Mouse (Mus musculus) ES-Bruce4 (cell line): ENCODE measurements around the gene Zfp281. TPM values are rescaled to one million over a fixed set of nuclear protein-coding genes. Genes with fewer than 3 reads are reported as not detected.

ENCODE experiments used
- H3K27ac ChIP-seq: 2 replicates; pipeline ENCODE4 v1.5.1; 2012; ENCODE audit warnings: low read length, inconsistent platforms; ENCODE audit not compliant: insufficient read depth
- H3K27me3 ChIP-seq: 2 replicates; pipeline ENCODE4 v1.6.1; 2012; ENCODE audit warnings: mild to moderate bottlenecking, low read length, inconsistent platforms; ENCODE audit not compliant: control insufficient read depth, poor library complexity, insufficient read depth, severe bottlenecking
- H3K36me3 ChIP-seq: 2 replicates; pipeline ENCODE4 v1.6.1; 2012; ENCODE audit warnings: inconsistent platforms, mild to moderate bottlenecking, low read length, moderate library complexity; ENCODE audit not compliant: control insufficient read depth, poor library complexity, insufficient read depth, severe bottlenecking
- H3K4me1 ChIP-seq: one replicate; pipeline ENCODE4 v1.8.1; 2011; ENCODE audit warnings: low read length; ENCODE audit not compliant: control insufficient read depth, insufficient read depth
- H3K4me3 ChIP-seq: 2 replicates; pipeline ENCODE4 v1.5.1; 2011; ENCODE audit warnings: low read depth, mild to moderate bottlenecking, low read length
- H3K9ac ChIP-seq: 2 replicates; pipeline ENCODE4 v1.6.1; 2012; ENCODE audit warnings: low read depth, mild to moderate bottlenecking, inconsistent platforms; ENCODE audit not compliant: poor library complexity, severe bottlenecking
- H3K9me3 ChIP-seq: replicated peaks from 2 replicates; pipeline ENCODE4 v1.6.1; 2012; ENCODE audit warnings: mild to moderate bottlenecking, low read length, inconsistent platforms; ENCODE audit not compliant: control insufficient read depth, poor library complexity, insufficient read depth, severe bottlenecking
- CTCF ChIP-seq: IDR thresholded peaks from one replicate; pipeline ENCODE4 v1.8.1; 2011; ENCODE audit warnings: low read depth, low read length
- EP300 ChIP-seq: IDR thresholded peaks from 2 replicates; pipeline ENCODE4 v1.6.1; 2011; ENCODE audit warnings: low read depth, low read length; ENCODE audit not compliant: insufficient read depth
- POLR2A ChIP-seq: IDR thresholded peaks from one replicate; pipeline ENCODE4 v1.8.1; 2011; ENCODE audit warnings: low read length; ENCODE audit not compliant: insufficient read depth
- polyA plus RNA-seq: library from polyadenylated mRNA; stranded (reverse); fragments of >200 nt; gene quantifications from 2 replicates; pipeline ENCODE4 v1.2.4, GENCODE M21; 2011; ENCODE audit warnings: low read depth; ENCODE audit not compliant: missing spikeins, insufficient read depth, insufficient read length

Gene Zfp281
- polyA plus RNA-seq, 1 experiment, result 98.1 TPM

DNA sequence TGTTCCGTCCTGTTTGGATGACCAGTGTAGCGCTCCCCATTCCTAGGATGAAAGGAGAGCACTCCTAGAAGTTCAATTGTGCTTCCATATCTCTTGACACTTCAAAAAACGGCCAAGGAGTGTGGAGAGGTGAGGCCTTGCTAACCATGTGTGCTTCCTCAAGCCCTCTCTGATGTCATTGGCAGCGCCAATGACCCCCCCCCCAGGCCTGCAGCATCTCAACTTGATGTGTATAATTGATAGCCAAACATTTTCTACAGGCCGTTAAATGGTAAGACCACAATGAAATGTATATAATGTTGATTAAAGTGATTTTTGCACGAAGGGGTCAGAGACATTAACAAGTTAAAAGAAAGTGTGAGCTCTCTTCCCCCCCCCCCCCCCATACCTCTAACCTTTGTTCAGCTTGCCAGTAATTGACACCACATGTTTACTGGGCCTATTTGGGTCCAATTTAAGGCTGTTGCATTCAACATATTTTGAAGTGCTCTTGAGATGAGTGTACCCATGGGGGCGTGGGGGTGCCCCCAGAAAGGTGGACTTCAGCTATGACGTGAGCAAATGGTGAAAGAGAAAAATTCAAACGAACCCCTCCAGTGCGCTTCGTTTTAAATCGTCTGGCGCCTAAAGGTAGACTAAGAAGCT is 36.8 kb upstream of the Zfp281 start:
- Histone ChIP-seq H3K27me3 (no peaks in the 10 kb centered on the region), H3K4me1 (no peaks in the 10 kb centered on the region), H3K9me3 (no peaks in the 10 kb centered on the region), H3K27ac (no peak overlapping the region), H3K9ac (no peak overlapping the region), H3K36me3 (no peaks in the 10 kb centered on the region; the same call in 1 of the 2 replicates), H3K4me3 (no peak overlapping the region)
- no peak for TF ChIP-seq POLR2A

DNA sequence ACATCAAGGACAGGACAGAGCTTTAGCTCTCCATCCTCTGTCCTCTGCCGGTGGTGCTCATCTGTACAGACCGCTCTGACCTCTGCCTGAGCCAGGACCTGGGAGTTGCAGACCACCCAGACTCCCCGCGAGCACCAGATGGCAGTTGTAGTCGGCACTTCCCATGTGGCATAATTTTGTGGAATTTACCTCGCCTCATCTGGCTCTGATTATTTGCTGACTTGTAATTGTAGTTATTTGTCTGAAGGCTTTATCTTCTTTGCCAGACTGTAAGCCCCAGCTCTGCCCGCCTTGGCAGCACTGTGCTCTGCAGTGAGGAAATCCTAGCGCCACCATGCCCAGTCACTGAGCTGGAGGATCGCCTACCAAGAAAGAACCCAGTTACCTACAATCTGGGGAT is 35.8 kb upstream of the Zfp281 start:
- no peak overlapping the region for H3K9ac ChIP-seq
- no peak overlapping the region for H3K4me3 ChIP-seq
- no peaks in the 10 kb centered on the region for H3K27me3 ChIP-seq
- no peak for TF ChIP-seq CTCF
- TF ChIP-seq POLR2A, result no peak
- no peak for TF ChIP-seq EP300
- H3K27ac ChIP-seq, result no peak overlapping the region
- no peaks in the 10 kb centered on the region; the same call in 1 of the 2 replicates for H3K36me3 ChIP-seq
- no peaks in the 10 kb centered on the region for H3K9me3 ChIP-seq
- no peaks in the 10 kb centered on the region for H3K4me1 ChIP-seq

GRCm38 (mm10) chr1:136592741-136593140 is 32.0 kb upstream of the Zfp281 start:
- Histone ChIP-seq H3K4me1 (no peaks in the 10 kb centered on the region), H3K9me3 (no peaks in the 10 kb centered on the region), H3K27ac (peak overlapping the region; percentile 38; the same call in 1 of the 2 replicates), H3K4me3 (no peak overlapping the region), H3K9ac (no peak overlapping the region), H3K36me3 (no peaks in the 10 kb centered on the region; the same call in 1 of the 2 replicates), H3K27me3 (no peaks in the 10 kb centered on the region)
- TF ChIP-seq POLR2A, result no peak
- no peak for TF ChIP-seq CTCF

GRCm38 (mm10) chr1:136594235-136594850 is 30.4 kb upstream of the Zfp281 start:
- Histone ChIP-seq H3K9me3 (no peaks in the 10 kb centered on the region), H3K9ac (no peak overlapping the region), H3K4me3 (no peak overlapping the region), H3K36me3 (peaks cover 4% of the 10 kb centered on the region; the same call in 1 of the 2 replicates), H3K27ac (no peak overlapping the region), H3K4me1 (peaks cover 3% of the 10 kb centered on the region), H3K27me3 (no peaks in the 10 kb centered on the region)
- TF ChIP-seq EP300 (no peak), POLR2A (no peak), CTCF (no peak)

DNA sequence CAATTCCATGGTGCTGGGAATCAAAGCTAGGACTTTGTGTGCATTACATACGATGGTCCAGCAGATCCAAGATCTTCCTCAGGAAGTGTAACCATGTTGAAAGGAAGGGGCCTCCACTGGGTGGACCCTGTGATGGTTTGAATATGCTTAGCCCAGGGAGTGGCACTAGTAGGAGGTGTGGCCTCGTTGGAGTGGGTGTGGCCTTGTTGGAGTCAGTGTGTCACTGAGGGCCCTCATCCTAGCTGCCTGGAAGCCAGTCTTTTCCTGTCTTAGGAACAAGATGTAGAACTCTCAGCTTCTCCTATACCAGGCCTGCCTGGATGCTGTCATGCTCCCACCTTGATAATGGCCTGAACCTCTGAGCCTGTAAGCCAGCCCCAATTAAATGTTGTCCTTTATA is 27.9 kb upstream of the Zfp281 start:
- TF ChIP-seq POLR2A (no peak), CTCF (no peak), EP300 (no peak)
- H3K4me1 ChIP-seq, result peaks cover 3% of the 10 kb centered on the region
- no peak overlapping the region; the same call in 1 of the 2 replicates for H3K27ac ChIP-seq
- no peaks in the 10 kb centered on the region for H3K27me3 ChIP-seq
- H3K4me3 ChIP-seq, result no peak overlapping the region
- no peak overlapping the region for H3K9ac ChIP-seq
- H3K36me3 ChIP-seq, result 0 out of 2 replicates have a peak, but pooled peaks cover 4% of the 10 kb centered on the region
- no peaks in the 10 kb centered on the region for H3K9me3 ChIP-seq

DNA sequence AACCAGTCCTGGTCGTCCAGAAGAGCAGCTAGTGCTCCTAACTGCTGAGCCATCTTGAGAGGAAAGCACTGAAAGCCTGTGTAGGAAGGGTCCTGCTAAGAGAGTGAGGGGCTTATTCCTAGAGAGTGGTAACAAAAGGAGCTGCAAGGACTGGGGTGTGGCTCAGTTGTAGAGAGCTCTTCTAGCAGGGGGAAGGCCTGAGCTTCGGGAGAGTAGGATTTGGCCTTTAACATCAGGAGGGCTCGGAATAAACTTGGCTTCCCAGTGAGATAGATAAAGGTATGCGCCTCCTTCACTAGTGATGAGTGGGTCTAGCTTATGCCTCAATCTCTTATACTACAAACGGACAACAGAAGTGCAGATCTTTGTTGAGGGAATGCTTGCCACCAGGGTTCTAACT is 26.4 kb upstream of the Zfp281 start:
- Histone ChIP-seq H3K27me3 (no peaks in the 10 kb centered on the region), H3K27ac (peak overlapping the region; percentile 4; the same call in 1 of the 2 replicates), H3K9me3 (no peaks in the 10 kb centered on the region), H3K9ac (no peak overlapping the region), H3K4me1 (peaks cover 3% of the 10 kb centered on the region), H3K36me3 (0 out of 2 replicates have a peak, but pooled peaks cover 4% of the 10 kb centered on the region), H3K4me3 (no peak overlapping the region)
- TF ChIP-seq POLR2A (no peak), EP300 (no peak), CTCF (no peak)
